Mouse (Mus musculus) subcutaneous adipose tissue, adult 2 months (tissue): ENCODE results near the gene Psmd2. TPM values are rescaled to one million over a fixed set of nuclear protein-coding genes. Genes with fewer than 3 reads are reported as not detected.

ENCODE experiments used
- polyA plus RNA-seq: library from polyadenylated mRNA; depleted of rRNA; stranded (reverse); fragments of >200 nt; gene quantifications from 2 replicates; pipeline ENCODE4 v1.2.3, GENCODE M21; 2012; ENCODE audit warnings: low replicate concordance; rRNA removed

Gene Psmd2
- 122 and 129 TPM in 2 replicates for polyA plus RNA-seq

GRCm38 (mm10) chr16:20651076-20651946, at the start of gene Psmd2:
Psmd2 (plus strand) TSS chr16:20651652.

DNA sequence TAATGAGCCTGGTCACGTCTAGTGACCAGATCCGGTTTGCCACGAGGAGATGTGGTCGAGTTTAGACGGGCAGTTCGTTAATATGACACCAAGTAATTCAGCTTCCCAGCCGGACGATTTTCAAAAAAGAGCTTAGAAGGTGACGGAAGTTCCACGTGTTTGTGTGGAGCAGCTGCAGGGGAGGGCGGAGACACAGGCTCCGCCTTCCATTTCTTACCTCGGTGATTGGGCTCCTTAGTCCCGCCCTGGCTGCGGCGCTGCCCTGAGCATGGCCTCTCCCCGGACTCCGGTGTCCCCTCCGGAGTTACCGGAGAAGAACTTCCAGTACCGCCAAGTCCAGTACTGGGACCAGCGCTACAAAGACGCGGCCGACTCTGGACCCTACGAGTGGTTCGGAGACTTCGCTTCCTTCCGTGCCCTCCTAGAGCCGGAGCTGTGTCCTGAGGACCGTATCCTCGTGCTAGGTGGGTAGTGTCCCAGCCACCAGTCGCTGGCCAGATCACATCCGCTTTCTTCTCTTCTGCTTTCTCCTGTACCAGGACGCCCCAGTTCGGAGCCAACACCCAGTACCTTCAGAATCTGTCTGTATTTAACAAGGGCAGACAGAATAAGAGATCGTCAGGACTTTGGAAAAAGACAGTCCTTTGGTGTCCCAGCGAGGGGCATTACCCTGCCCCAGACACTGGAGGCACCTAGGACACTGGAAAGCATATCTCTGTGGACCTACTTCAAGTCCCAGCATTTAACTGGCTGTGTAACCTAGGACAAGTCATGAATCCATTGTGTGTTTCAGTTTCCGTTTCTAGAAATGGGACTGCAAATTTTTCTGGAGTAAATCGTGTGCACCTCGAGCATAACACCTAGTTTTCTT, 39.9 kb upstream of the Psmd2 start, which contains the start of the genes Eef1akmt4, Gm49333 and Alg3:
Gene Eef1akmt4, plus strand, starts transcription at position 237 of the 871 bp plus-strand sequence.
Gene Gm49333, plus strand, starts transcription at position 254 of the 871 bp plus-strand sequence.
Gene Alg3, minus strand, starts transcription at position 379 of the 871 bp plus-strand sequence.

DNA sequence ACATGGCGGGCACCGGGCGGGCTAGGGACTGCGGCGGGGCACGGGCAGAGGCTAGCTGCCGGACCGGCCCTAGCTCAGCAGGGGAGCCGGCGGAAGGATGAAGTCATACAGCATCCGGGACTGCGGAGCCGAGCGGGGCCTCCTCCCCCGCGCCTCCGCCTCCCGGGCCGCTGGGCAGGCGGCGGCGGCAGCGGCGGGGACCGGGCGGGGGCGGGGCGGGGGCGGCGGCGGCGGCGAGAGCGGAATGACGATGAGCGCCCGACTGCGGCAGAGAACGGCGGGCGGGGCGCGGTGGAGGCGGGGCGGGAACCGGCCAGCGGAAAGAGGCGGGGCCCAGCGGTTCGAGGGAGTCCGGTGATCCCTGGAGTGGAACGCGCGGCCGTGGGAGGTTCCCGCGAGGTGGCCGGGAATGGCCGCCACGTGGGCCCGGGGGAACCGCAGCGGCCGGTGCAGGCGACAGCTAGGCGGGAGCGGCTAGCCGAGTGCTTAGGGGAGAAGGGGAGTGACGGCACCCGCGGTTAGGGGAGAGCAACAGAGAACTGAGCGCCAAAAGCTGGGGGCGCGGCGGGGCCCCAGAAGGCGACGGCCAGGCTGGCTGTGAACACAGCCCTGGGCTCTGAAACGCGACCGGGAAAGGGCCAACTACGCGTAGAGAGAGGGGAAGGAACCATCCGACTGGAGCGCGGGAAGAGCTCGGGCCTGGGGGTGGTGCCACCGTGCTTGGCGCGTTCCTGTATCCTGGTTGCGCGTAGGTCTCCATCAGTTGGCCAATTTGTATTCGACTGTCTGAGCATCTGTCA, 30.1 kb upstream of the Psmd2 start, which contains the start of gene Camk2n2:
Gene Camk2n2, minus strand, starts transcription at position 97 of the 800 bp plus-strand sequence.

DNA sequence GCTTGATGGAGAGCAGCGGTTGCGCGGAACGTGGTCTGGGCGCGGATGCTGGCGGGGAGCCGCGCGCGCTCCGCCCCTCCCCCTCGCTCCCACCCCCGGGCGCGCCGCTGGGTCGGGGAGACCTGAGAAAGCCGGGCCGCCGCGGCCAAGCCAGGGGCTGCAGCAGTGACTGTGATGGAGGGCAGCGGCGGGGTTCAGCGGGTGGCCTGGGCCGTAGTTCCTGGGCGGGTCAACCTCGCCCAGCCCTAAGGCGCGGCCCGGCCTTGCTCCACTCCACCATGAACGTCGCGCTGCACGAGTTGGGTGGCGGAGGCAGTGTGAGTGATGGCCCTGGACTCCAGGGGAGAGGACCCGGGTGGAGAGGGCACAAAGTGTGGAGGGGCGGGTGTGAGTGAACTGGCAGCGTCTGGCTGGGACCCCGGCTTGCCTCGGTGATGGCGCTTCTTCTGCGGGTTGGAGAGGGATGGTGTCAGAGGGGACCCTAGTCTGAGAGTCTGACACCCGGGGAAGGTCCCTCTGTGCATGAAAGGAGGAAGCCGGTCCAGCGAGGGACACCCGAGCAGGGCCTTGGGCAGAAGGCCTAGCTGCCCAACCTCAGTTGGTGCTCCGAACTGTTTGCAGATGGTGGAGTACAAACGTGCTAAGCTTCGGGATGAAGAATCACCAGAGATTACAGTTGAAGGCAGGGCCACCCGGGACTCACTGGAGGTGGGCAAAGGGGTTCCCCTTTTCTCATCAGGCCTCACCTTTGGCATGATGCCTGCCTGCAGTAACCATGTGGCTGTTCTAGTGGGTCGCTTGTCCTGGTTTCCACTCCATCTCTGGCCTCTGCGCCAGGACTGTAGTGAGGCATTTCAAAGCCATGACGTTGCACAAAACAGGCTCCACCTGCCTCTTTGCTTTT, 21.5 kb upstream of the Psmd2 start, which contains the start of gene Ece2:
Gene Ece2, plus strand, starts transcription at position 98 of the 904 bp plus-strand sequence.

GRCm38 (mm10) chr16:20668013-20668412, 16.6 kb downstream of the Psmd2 start, which contains the start of gene Eif4g1:
Eif4g1 (plus strand) TSS chr16:20668313.

GRCm38 (mm10) chr16:20693111-20693701, 41.8 kb downstream of the Psmd2 start, which contains the start of gene Fam131a:
Fam131a (plus strand) TSS chr16:20693241.

Other genes with a start within 250 kb of the Psmd2 start
- 158 and 202 TPM in 2 replicates for gene Abcc5, start 225.3 kb upstream of the Psmd2 start, polyA plus RNA-seq
- gene Eif2b5, start 152.8 kb upstream of the Psmd2 start, polyA plus RNA-seq = 33.5 and 37.2 TPM in 2 replicates
- 18.9 and 58.4 TPM in 2 replicates for gene Dvl3, start 134.7 kb upstream of the Psmd2 start, polyA plus RNA-seq
- 366 and 507 TPM in 2 replicates for gene Ap2m1, start 116.2 kb upstream of the Psmd2 start, polyA plus RNA-seq
- 43.3 and 60.9 TPM in 2 replicates for gene Abcf3, start 103.1 kb upstream of the Psmd2 start, polyA plus RNA-seq
- gene Vwa5b2, start 62.2 kb upstream of the Psmd2 start, polyA plus RNA-seq = 0.03 and 1.3 TPM in 2 replicates
- gene Eef1akmt4, start 40.1 kb upstream of the Psmd2 start, polyA plus RNA-seq = 16.2 and 24.2 TPM in 2 replicates
- gene Gm49333, start 40.0 kb upstream of the Psmd2 start, polyA plus RNA-seq = not detected in 2 replicates
- gene Alg3, start 39.9 kb upstream of the Psmd2 start, polyA plus RNA-seq = 23.0 and 32.9 TPM in 2 replicates
- gene Camk2n2, start 30.4 kb upstream of the Psmd2 start, polyA plus RNA-seq = 6.2 and 7.9 TPM in 2 replicates
- 0.69 and 17.0 TPM in 2 replicates for gene Ece2, start 21.8 kb upstream of the Psmd2 start, polyA plus RNA-seq
- 409 and 459 TPM in 2 replicates for gene Eif4g1, start 16.7 kb downstream of the Psmd2 start, polyA plus RNA-seq
- 7.6 and 18.4 TPM in 2 replicates for gene Fam131a, start 41.6 kb downstream of the Psmd2 start, polyA plus RNA-seq
- 14.3 and 27.0 TPM in 2 replicates for gene Polr2h, start 66.0 kb downstream of the Psmd2 start, polyA plus RNA-seq
- 11.8 and 49.4 TPM in 2 replicates for gene Clcn2, start 66.1 kb downstream of the Psmd2 start, polyA plus RNA-seq
- gene Chrd, start 81.5 kb downstream of the Psmd2 start, polyA plus RNA-seq = 13.6 and 27.1 TPM in 2 replicates
- gene Thpo, start 82.9 kb downstream of the Psmd2 start, polyA plus RNA-seq = 4.2 and 5.3 TPM in 2 replicates